Mouse (Mus musculus) stomach, embryonic 16.5 days (tissue): ENCODE data around the gene Hspe1. TPM values are rescaled to one million over a fixed set of nuclear protein-coding genes. Genes with fewer than 3 reads are reported as not detected.
"Not testable (repeated sequence)": the region's sequence is repeated elsewhere in the genome, so short reads cannot be mapped to it uniquely, and the experiment has no call there.

Experiments
- ATAC-seq: fragments of 200-750 bp; cut with Nextera tagmentation; 2 replicates; pipeline ENCODE4 v1.8.0; 2017; ENCODE audit warnings: moderate number of reproducible peaks, moderate TSS enrichment; ENCODE audit not compliant: insufficient read depth, low FRiP score
- H3K27ac ChIP-seq: fragments of 300-500 bp; sonication (generic); 2 replicates; pipeline ENCODE4 v1.5.1; 2014; ENCODE audit warnings: low read length
- H3K27me3 ChIP-seq: fragments of 300-500 bp; sonication (generic); 2 replicates; pipeline ENCODE4 v1.6.1; 2014; ENCODE audit warnings: low read length, control low read depth, mixed read lengths; ENCODE audit not compliant: control insufficient read depth, insufficient read depth
- H3K36me3 ChIP-seq: fragments of 300-500 bp; sonication (generic); 2 replicates; pipeline ENCODE4 v1.6.1; 2014; ENCODE audit warnings: low read length; ENCODE audit not compliant: control insufficient read depth, insufficient read depth
- H3K4me1 ChIP-seq: fragments of 300-500 bp; sonication (generic); 2 replicates; pipeline ENCODE4 v1.6.1; 2014; ENCODE audit warnings: low read length, control low read depth, mixed read lengths; ENCODE audit not compliant: control insufficient read depth, insufficient read depth
- H3K4me2 ChIP-seq: fragments of 300-500 bp; sonication (generic); 2 replicates; pipeline ENCODE4 v1.6.1; 2014; ENCODE audit warnings: low read depth, low read length, mixed read lengths
- H3K4me3 ChIP-seq: fragments of 300-500 bp; sonication (generic); replicated peaks from 2 replicates; pipeline ENCODE4 v1.5.1; 2014; ENCODE audit warnings: mild to moderate bottlenecking, low read length
- H3K9ac ChIP-seq: fragments of 300-500 bp; sonication (generic); 2 replicates; pipeline ENCODE4 v1.6.1; 2014; ENCODE audit warnings: low read length
- H3K9me3 ChIP-seq: fragments of 300-500 bp; sonication (generic); replicated peaks from 2 replicates; pipeline ENCODE4 v1.6.1; 2016; ENCODE audit warnings: low read length, control low read depth; ENCODE audit not compliant: control insufficient read depth
- WGBS: fragments of 180-500 bp; shearing (Covaris S2); extraction: QIAGEN DNeasy Blood & Tissue Kit; methylation state at CpG from one replicate; pipeline ENCODE4 v1.1.7; 2014; 5-methylcytosine and 5-hydroxymethylcytosine counted together
- polyA plus RNA-seq: library from polyadenylated mRNA; unstranded; fragments of >200 nt; fragmentation: Nextera tagmentation; extraction: Ambion mirVana; gene quantifications from 2 replicates; pipeline ENCODE4 v1.2.1, GENCODE M21; 2015

Gene Hspe1
- polyA plus RNA-seq, 1 experiment from 2014 or later, result 480 TPM

GRCm38 (mm10) chr1:55053005-55053404 is 34.9 kb upstream of the Hspe1 start:
- H3K27ac ChIP-seq, result peak overlapping the region; percentile 86
- peak overlapping the region; percentile 61 for H3K4me2 ChIP-seq
- WGBS, result under 1% methylated on average over 42 of the region's 42 CpGs
- H3K9me3 ChIP-seq, result no peaks in the 10 kb centered on the region
- no peaks in the 10 kb centered on the region for H3K36me3 ChIP-seq
- no peaks in the 10 kb centered on the region for H3K27me3 ChIP-seq
- peak overlapping the region; percentile 74 for H3K4me3 ChIP-seq
- H3K4me1 ChIP-seq, result peaks cover 10% of the 10 kb centered on the region
- H3K9ac ChIP-seq, result peak overlapping the region; percentile 83
- ATAC-seq, result peak; percentile 79

- WGBS, result 63% methylated on average over 4 of the region's 4 CpGs
- Histone ChIP-seq H3K4me2 (peak overlapping the region; percentile 61), H3K27ac (no peak overlapping the region), H3K9ac (peak overlapping the region; percentile 83; the same call in 1 of the 2 replicates), H3K27me3 (no peaks in the 10 kb centered on the region), H3K36me3 (no peaks in the 10 kb centered on the region), H3K4me3 (peak overlapping the region; percentile 74), H3K4me1 (peaks cover 10% of the 10 kb centered on the region), H3K9me3 (no peaks in the 10 kb centered on the region)
- no peak for ATAC-seq
Measured at GRCm38 (mm10) chr1:55053596-55053995, 34.3 kb upstream of the Hspe1 start.

- Histone ChIP-seq H3K4me3 (no peak overlapping the region), H3K4me2 (no peak overlapping the region), H3K9ac (no peak overlapping the region), H3K36me3 (no peaks in the 10 kb centered on the region), H3K9me3 (no peaks in the 10 kb centered on the region), H3K27ac (no peak overlapping the region), H3K4me1 (peaks cover 10% of the 10 kb centered on the region), H3K27me3 (no peaks in the 10 kb centered on the region)
- ATAC-seq, result no peak
- 82% methylated on average over 5 of the region's 5 CpGs for WGBS
Measured at GRCm38 (mm10) chr1:55055322-55056115, 32.4 kb upstream of the Hspe1 start.

- H3K9me3 ChIP-seq, H3K27me3 ChIP-seq, H3K27ac ChIP-seq, H3K4me3 ChIP-seq, H3K4me1 ChIP-seq, H3K36me3 ChIP-seq, H3K4me2 ChIP-seq, H3K9ac ChIP-seq, ATAC-seq: not testable (repeated sequence)
- WGBS, result 90% methylated on average over 2 of the region's 3 CpGs
Measured at GRCm38 (mm10) chr1:55058383-55058782, 29.5 kb upstream of the Hspe1 start.

GRCm38 (mm10) chr1:55061099-55061498 is 26.8 kb upstream of the Hspe1 start:
- Histone ChIP-seq H3K9ac (no peak overlapping the region), H3K4me2 (no peak overlapping the region), H3K9me3 (no peaks in the 10 kb centered on the region), H3K36me3 (peaks cover 8% of the 10 kb centered on the region; the same call in 1 of the 2 replicates), H3K27ac (no peak overlapping the region), H3K4me1 (no peaks in the 10 kb centered on the region), H3K27me3 (no peaks in the 10 kb centered on the region), H3K4me3 (no peak overlapping the region)
- no peak for ATAC-seq
- WGBS, result 85% methylated on average over 5 of the region's 5 CpGs

- no peak overlapping the region for H3K4me2 ChIP-seq
- H3K27ac ChIP-seq, result no peak overlapping the region
- WGBS, result 90% methylated on average over 4 of the region's 4 CpGs
- H3K36me3 ChIP-seq, result peaks cover 8% of the 10 kb centered on the region; the same call in 1 of the 2 replicates
- no peak for ATAC-seq
- no peaks in the 10 kb centered on the region for H3K27me3 ChIP-seq
- no peak overlapping the region for H3K9ac ChIP-seq
- H3K9me3 ChIP-seq, result no peaks in the 10 kb centered on the region
- no peak overlapping the region for H3K4me3 ChIP-seq
- no peaks in the 10 kb centered on the region for H3K4me1 ChIP-seq
Measured at GRCm38 (mm10) chr1:55061772-55062171, 26.2 kb upstream of the Hspe1 start.

GRCm38 (mm10) chr1:55072328-55072727 is 15.6 kb upstream of the Hspe1 start:
- not testable (repeated sequence) for H3K36me3 ChIP-seq, ATAC-seq, H3K4me3 ChIP-seq, H3K9ac ChIP-seq, H3K4me1 ChIP-seq, H3K27ac ChIP-seq, H3K4me2 ChIP-seq, H3K9me3 ChIP-seq, H3K27me3 ChIP-seq

- Histone ChIP-seq H3K4me2 (no peak overlapping the region), H3K27ac (no peak overlapping the region), H3K9ac (no peak overlapping the region), H3K9me3 (no peaks in the 10 kb centered on the region), H3K27me3 (no peaks in the 10 kb centered on the region), H3K4me3 (no peak overlapping the region), H3K4me1 (no peaks in the 10 kb centered on the region), H3K36me3 (peaks cover 9% of the 10 kb centered on the region)
- ATAC-seq, result no peak
- WGBS, result 30% methylated on average over 2 of the region's 2 CpGs
Measured at GRCm38 (mm10) chr1:55074757-55075156, 13.2 kb upstream of the Hspe1 start.

GRCm38 (mm10) chr1:55075652-55076394 is 12.1 kb upstream of the Hspe1 start:
- no peaks in the 10 kb centered on the region for H3K9me3 ChIP-seq
- H3K4me1 ChIP-seq, result no peaks in the 10 kb centered on the region
- no peak overlapping the region for H3K9ac ChIP-seq
- H3K27me3 ChIP-seq, result no peaks in the 10 kb centered on the region
- no peak overlapping the region for H3K4me3 ChIP-seq
- ATAC-seq, result no peak
- H3K4me2 ChIP-seq, result no peak overlapping the region
- peaks cover 12% of the 10 kb centered on the region for H3K36me3 ChIP-seq
- no peak overlapping the region for H3K27ac ChIP-seq
- 61% methylated on average over 5 of the region's 5 CpGs for WGBS
